Mouse (Mus musculus): Measurements from ENCODE around the gene Eif1ad.
"Not testable (repeated sequence)": the region's sequence is repeated elsewhere in the genome, so short reads cannot be mapped to it uniquely, and the experiment has no call there.

The Eif1ad gene

GRCm38 (mm10) chr19:5374748-5375147 is 8.2 kb downstream of the Eif1ad start:
- DNase-seq (ENCODE audit: low read depth, low spot score), result no peak

- no peak for DNase-seq (ENCODE audit: low read depth, low spot score)
Observed at GRCm38 (mm10) chr19:5377446-5377845, 10.9 kb downstream of the Eif1ad start.

GRCm38 (mm10) chr19:5383326-5383725 is 16.8 kb downstream of the Eif1ad start:
- DNase-seq (ENCODE audit: low read depth, low spot score), result no peak

GRCm38 (mm10) chr19:5384715-5385114 is 18.2 kb downstream of the Eif1ad start:
- no peak for DNase-seq (ENCODE audit: low read depth, low spot score)

GRCm38 (mm10) chr19:5388011-5388441 is 21.5 kb downstream of the Eif1ad start:
- no peak for DNase-seq (ENCODE audit: low read depth, low spot score)

GRCm38 (mm10) chr19:5388588-5389242 is 22.2 kb downstream of the Eif1ad start, which contains the start of gene Sart1:
TSS of gene Sart1 (minus strand) at chr19:5388703.
- DNase-seq (ENCODE audit: low read depth, low spot score), result peak; percentile 92

GRCm38 (mm10) chr19:5389647-5390046 is 23.1 kb downstream of the Eif1ad start:
- no peak for DNase-seq (ENCODE audit: low read depth, low spot score)

- DNase-seq (ENCODE audit: low read depth, low spot score), result no peak
Observed at GRCm38 (mm10) chr19:5390416-5390815, 23.9 kb downstream of the Eif1ad start.

- no peak for DNase-seq (ENCODE audit: low read depth, low spot score)
Observed at GRCm38 (mm10) chr19:5392892-5393291, 26.4 kb downstream of the Eif1ad start.

- DNase-seq (ENCODE audit: low read depth, low spot score), result no peak
Observed at GRCm38 (mm10) chr19:5394168-5394567, 27.6 kb downstream of the Eif1ad start.

GRCm38 (mm10) chr19:5395371-5395770 is 28.8 kb downstream of the Eif1ad start:
- no peak for DNase-seq (ENCODE audit: low read depth, low spot score)

GRCm38 (mm10) chr19:5401073-5401472 is 34.5 kb downstream of the Eif1ad start:
- not testable (repeated sequence) for DNase-seq (ENCODE audit: low read depth, low spot score)

- no peak for DNase-seq (ENCODE audit: low read depth, low spot score)
Observed at GRCm38 (mm10) chr19:5402293-5402692, 35.8 kb downstream of the Eif1ad start, which contains the start of gene Tsga10ip. TSS of gene Tsga10ip (minus strand) at chr19:5402526.

GRCm38 (mm10) chr19:5405924-5406323 is 39.4 kb downstream of the Eif1ad start:
- no peak for DNase-seq (ENCODE audit: low read depth, low spot score)

- not testable (repeated sequence) for DNase-seq (ENCODE audit: low read depth, low spot score)
Observed at GRCm38 (mm10) chr19:5406531-5407126, 40.1 kb downstream of the Eif1ad start.

GRCm38 (mm10) chr19:5407133-5407532 is 40.6 kb downstream of the Eif1ad start:
- no peak for DNase-seq (ENCODE audit: low read depth, low spot score)

- no peak for DNase-seq (ENCODE audit: low read depth, low spot score)
Observed at GRCm38 (mm10) chr19:5408057-5409001, 41.8 kb downstream of the Eif1ad start.

GRCm38 (mm10) chr19:5409068-5409467 is 42.5 kb downstream of the Eif1ad start:
- no peak for DNase-seq (ENCODE audit: low read depth, low spot score)

GRCm38 (mm10) chr19:5410641-5411040 is 44.1 kb downstream of the Eif1ad start:
- no peak for DNase-seq (ENCODE audit: low read depth, low spot score)

- DNase-seq (ENCODE audit: low read depth, low spot score), result no peak
Observed at GRCm38 (mm10) chr19:5411961-5412360, 45.4 kb downstream of the Eif1ad start.

GRCm38 (mm10) chr19:5413840-5414239 is 47.3 kb downstream of the Eif1ad start:
- no peak for DNase-seq (ENCODE audit: low read depth, low spot score)

- DNase-seq (ENCODE audit: low read depth, low spot score), result no peak
Observed at GRCm38 (mm10) chr19:5414534-5414957, 48.0 kb downstream of the Eif1ad start.

Data from embryo, embryonic 11.5 days (tissue).